Mouse (Mus musculus): ENCODE results near the gene Lrfn1. TPM values are rescaled to one million over a fixed set of nuclear protein-coding genes. Genes with fewer than 3 reads are reported as not detected.

The Lrfn1 gene
- polyA plus RNA-seq, 1 experiment: 14.6 TPM

GRCm38 (mm10) chr7:28436271-28436904 lies 15.4 kb upstream of the Lrfn1 start:
- peak; percentile 65 for TF ChIP-seq CTCF (IDR thresholded peaks at IDR 0.05; ENCODE audit: low read depth, low read length)
- TF ChIP-seq EP300 (IDR thresholded peaks at IDR 0.05; ENCODE audit: insufficient read depth, low read depth, low read length): no peak
- peaks cover 5% of the 10 kb centered on the region for H3K4me1 ChIP-seq (ENCODE audit: control insufficient read depth, insufficient read depth, low read length)
- H3K27ac ChIP-seq (ENCODE audit: insufficient read depth, low read length): peak overlapping the region; percentile 39
- no peaks in the 10 kb centered on the region for H3K9me3 ChIP-seq (replicated peaks; ENCODE audit: control insufficient read depth, insufficient read depth, low read length, poor library complexity, severe bottlenecking)
- H3K36me3 ChIP-seq (ENCODE audit: control insufficient read depth, insufficient read depth, low read length, poor library complexity, severe bottlenecking): peaks cover 7% of the 10 kb centered on the region; the same call in 1 of the 2 replicates
- peak overlapping the region; percentile 97 for H3K9ac ChIP-seq (ENCODE audit: low read depth, poor library complexity, severe bottlenecking)
- no peaks in the 10 kb centered on the region for H3K27me3 ChIP-seq (ENCODE audit: control insufficient read depth, insufficient read depth, low read length, poor library complexity, severe bottlenecking)
- H3K4me3 ChIP-seq (ENCODE audit: low read depth, low read length): peak overlapping the region; percentile 79

DNA sequence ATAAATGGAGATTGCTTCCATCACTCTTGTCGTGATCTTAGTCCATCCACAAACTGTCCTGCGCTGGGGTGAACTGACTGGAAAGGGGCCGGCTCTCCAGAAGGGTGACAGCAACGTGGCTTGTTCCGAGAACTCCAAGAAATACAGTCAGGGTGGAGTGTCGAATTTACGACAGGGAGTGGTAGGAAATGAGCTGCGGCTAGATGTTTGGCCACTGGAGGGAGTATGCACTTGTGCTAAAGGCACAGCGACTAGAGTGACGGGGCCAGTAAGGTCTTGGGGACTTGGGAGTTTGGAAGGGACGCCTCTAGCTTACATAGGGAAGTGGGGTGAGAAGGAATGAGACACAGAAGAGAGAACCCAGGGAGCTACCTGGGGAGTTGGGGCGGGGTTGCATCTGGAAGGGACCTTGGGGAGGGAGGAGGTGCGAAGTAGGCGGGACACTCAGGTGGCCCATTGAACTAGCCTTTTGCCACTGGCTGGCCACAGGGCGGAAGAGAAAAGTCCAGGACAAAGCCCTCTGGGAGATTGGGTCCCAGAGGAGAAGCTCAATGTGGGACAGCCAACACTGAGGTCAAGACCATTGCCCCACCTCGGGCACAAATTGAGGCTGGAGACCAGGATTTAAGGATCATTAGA lies 14.7 kb upstream of the Lrfn1 start, which contains the start of gene Gmfg:
Gene Gmfg, plus strand, starts transcription at position 516 of the 639 bp plus-strand sequence.
- Histone ChIP-seq H3K4me3 (ENCODE audit: low read depth, low read length) (peak within 1 kb of the TSS; percentile 79), H3K9ac (ENCODE audit: low read depth, poor library complexity, severe bottlenecking) (peak within 1 kb of the TSS; percentile 37), H3K27me3 (ENCODE audit: control insufficient read depth, insufficient read depth, low read length, poor library complexity, severe bottlenecking) (no peaks in the 10 kb centered on the region), H3K4me1 (ENCODE audit: control insufficient read depth, insufficient read depth, low read length) (peaks cover 5% of the 10 kb centered on the region), H3K9me3 (replicated peaks; ENCODE audit: control insufficient read depth, insufficient read depth, low read length, poor library complexity, severe bottlenecking) (no peaks in the 10 kb centered on the region), H3K27ac (ENCODE audit: insufficient read depth, low read length) (peak within 1 kb of the TSS; percentile 69), H3K36me3 (ENCODE audit: control insufficient read depth, insufficient read depth, low read length, poor library complexity, severe bottlenecking) (peaks cover 5% of the 10 kb centered on the region; the same call in 1 of the 2 replicates)
- TF ChIP-seq EP300 (IDR thresholded peaks at IDR 0.05; ENCODE audit: insufficient read depth, low read depth, low read length) (no peak), POLR2A (IDR thresholded peaks at IDR 0.05; ENCODE audit: insufficient read depth, low read length) (peak; percentile 40), CTCF (IDR thresholded peaks at IDR 0.05; ENCODE audit: low read depth, low read length) (peak; percentile 63)

GRCm38 (mm10) chr7:28437964-28438363 lies 13.8 kb upstream of the Lrfn1 start:
- TF ChIP-seq POLR2A (IDR thresholded peaks at IDR 0.05; ENCODE audit: insufficient read depth, low read length) (no peak), CTCF (IDR thresholded peaks at IDR 0.05; ENCODE audit: low read depth, low read length) (no peak), EP300 (IDR thresholded peaks at IDR 0.05; ENCODE audit: insufficient read depth, low read depth, low read length) (no peak)

DNA sequence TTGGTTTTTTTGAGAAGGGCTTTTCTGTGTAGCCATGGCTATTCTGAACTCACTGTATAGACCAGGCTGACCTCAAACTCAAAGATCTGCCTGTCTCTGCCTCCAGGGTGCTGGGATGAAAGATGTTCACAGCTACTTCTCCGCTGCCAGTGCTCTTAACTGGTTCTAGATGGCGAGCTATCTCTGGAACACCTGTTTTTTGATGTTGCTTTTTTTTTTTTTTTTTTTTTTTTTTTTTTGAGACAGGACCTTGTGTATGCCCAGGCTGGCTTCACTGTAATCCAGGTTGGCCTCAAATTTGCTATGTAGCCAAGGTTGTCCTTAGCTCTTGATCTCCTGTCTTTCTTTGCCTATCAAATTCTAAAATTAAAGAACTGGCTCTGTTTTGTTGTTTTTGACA lies 13.0 kb upstream of the Lrfn1 start:
- Histone ChIP-seq H3K4me3 (ENCODE audit: low read depth, low read length) (no peak overlapping the region), H3K9ac (ENCODE audit: low read depth, poor library complexity, severe bottlenecking) (no peak overlapping the region), H3K27me3 (ENCODE audit: control insufficient read depth, insufficient read depth, low read length, poor library complexity, severe bottlenecking) (no peaks in the 10 kb centered on the region), H3K9me3 (replicated peaks; ENCODE audit: control insufficient read depth, insufficient read depth, low read length, poor library complexity, severe bottlenecking) (no peaks in the 10 kb centered on the region), H3K27ac (ENCODE audit: insufficient read depth, low read length) (no peak overlapping the region), H3K4me1 (ENCODE audit: control insufficient read depth, insufficient read depth, low read length) (peaks cover 5% of the 10 kb centered on the region), H3K36me3 (ENCODE audit: control insufficient read depth, insufficient read depth, low read length, poor library complexity, severe bottlenecking) (no peaks in the 10 kb centered on the region)
- no peak for TF ChIP-seq CTCF (IDR thresholded peaks at IDR 0.05; ENCODE audit: low read depth, low read length)
- TF ChIP-seq POLR2A (IDR thresholded peaks at IDR 0.05; ENCODE audit: insufficient read depth, low read length): no peak
- TF ChIP-seq EP300 (IDR thresholded peaks at IDR 0.05; ENCODE audit: insufficient read depth, low read depth, low read length): no peak

More at GRCm38 (mm10) chr7:28437964-28438363, 13.8 kb upstream of the Lrfn1 start:
- Histone ChIP-seq H3K4me1 (ENCODE audit: control insufficient read depth, insufficient read depth, low read length) (peaks cover 5% of the 10 kb centered on the region), H3K4me3 (ENCODE audit: low read depth, low read length) (peak overlapping the region; percentile 79; the same call in 1 of the 2 replicates), H3K9ac (ENCODE audit: low read depth, poor library complexity, severe bottlenecking) (peak overlapping the region; percentile 37), H3K27me3 (ENCODE audit: control insufficient read depth, insufficient read depth, low read length, poor library complexity, severe bottlenecking) (no peaks in the 10 kb centered on the region), H3K36me3 (ENCODE audit: control insufficient read depth, insufficient read depth, low read length, poor library complexity, severe bottlenecking) (peaks cover 5% of the 10 kb centered on the region; the same call in 1 of the 2 replicates), H3K27ac (ENCODE audit: insufficient read depth, low read length) (no peak overlapping the region), H3K9me3 (replicated peaks; ENCODE audit: control insufficient read depth, insufficient read depth, low read length, poor library complexity, severe bottlenecking) (no peaks in the 10 kb centered on the region)

GRCm38 (mm10) chr7:28440739-28441138 lies 11.0 kb upstream of the Lrfn1 start:
- H3K27me3 ChIP-seq (ENCODE audit: control insufficient read depth, insufficient read depth, low read length, poor library complexity, severe bottlenecking): no peaks in the 10 kb centered on the region
- peaks cover 5% of the 10 kb centered on the region for H3K4me1 ChIP-seq (ENCODE audit: control insufficient read depth, insufficient read depth, low read length)
- no peak overlapping the region for H3K27ac ChIP-seq (ENCODE audit: insufficient read depth, low read length)
- H3K9ac ChIP-seq (ENCODE audit: low read depth, poor library complexity, severe bottlenecking): no peak overlapping the region
- no peak for TF ChIP-seq CTCF (IDR thresholded peaks at IDR 0.05; ENCODE audit: low read depth, low read length)
- peak; percentile 62; the same call in 1 of the 2 replicates for TF ChIP-seq EP300 (IDR thresholded peaks at IDR 0.05; ENCODE audit: insufficient read depth, low read depth, low read length)
- no peaks in the 10 kb centered on the region for H3K36me3 ChIP-seq (ENCODE audit: control insufficient read depth, insufficient read depth, low read length, poor library complexity, severe bottlenecking)
- no peaks in the 10 kb centered on the region for H3K9me3 ChIP-seq (replicated peaks; ENCODE audit: control insufficient read depth, insufficient read depth, low read length, poor library complexity, severe bottlenecking)
- H3K4me3 ChIP-seq (ENCODE audit: low read depth, low read length): no peak overlapping the region

All from ES-Bruce4 (cell line).